Mouse (Mus musculus): ENCODE measurements around the gene Zbtb17. TPM values are rescaled to one million over a fixed set of nuclear protein-coding genes. Genes with fewer than 3 reads are reported as not detected.

The Zbtb17 gene
- total RNA-seq, 2 experiments from 2014 or later: 20.8 to 21.2 TPM

GRCm38 (mm10) chr4:141423691-141424431, 20.6 kb upstream of the Zbtb17 start:
- intact Hi-C loops (cut with DNase I): no loop called here
- no peak for DNase-seq

- peak; percentile 69 to 74 for DNase-seq
- intact Hi-C loops (cut with DNase I): no loop called here
These were observed 18.7 kb upstream of the Zbtb17 start for GRCm38 (mm10) chr4:141425484-141426479.

- no peak for DNase-seq
- intact Hi-C loops (cut with DNase I): no loop called here
These were observed 17.4 kb upstream of the Zbtb17 start for GRCm38 (mm10) chr4:141426796-141427745.

GRCm38 (mm10) chr4:141427921-141428320, 16.5 kb upstream of the Zbtb17 start:
- DNase-seq: no peak

GRCm38 (mm10) chr4:141429381-141429780, 15.1 kb upstream of the Zbtb17 start:
- DNase-seq: no peak
- intact Hi-C loops (cut with DNase I): no loop called here

More at GRCm38 (mm10) chr4:141427921-141428320, 16.5 kb upstream of the Zbtb17 start:
- intact Hi-C loops (cut with DNase I): no loop called here

GRCm38 (mm10) chr4:141429847-141430246, 14.6 kb upstream of the Zbtb17 start:
- intact Hi-C loops (cut with DNase I): loop anchor here (1.0 to 5.0 kb wide), 3 partner anchors 25 to 131 kb away; no protein-coding TSS in a partner anchor
- DNase-seq: peak; percentile 51 to 66

GRCm38 (mm10) chr4:141430997-141431396, 13.5 kb upstream of the Zbtb17 start:
- DNase-seq: peak; percentile 82 to 86
- intact Hi-C loops (cut with DNase I): loop anchor here (1.0 to 5.0 kb wide), 4 partner anchors 26 to 144 kb away; no protein-coding TSS in a partner anchor

GRCm38 (mm10) chr4:141432666-141433065, 11.8 kb upstream of the Zbtb17 start:
- no peak for DNase-seq
- intact Hi-C loops (cut with DNase I): loop anchor here (5.0 kb wide), 1 partner anchor 55 kb away; no protein-coding TSS in a partner anchor

GRCm38 (mm10) chr4:141433191-141433590, 11.3 kb upstream of the Zbtb17 start:
- intact Hi-C loops (cut with DNase I): loop anchor here (5.0 kb wide), 1 partner anchor 54 kb away; no protein-coding TSS in a partner anchor
- DNase-seq: no peak

- DNase-seq: no peak
- intact Hi-C loops (cut with DNase I): no loop called here
These were observed 8.5 kb upstream of the Zbtb17 start, which contains the start of gene Srarp for GRCm38 (mm10) chr4:141435974-141436373. Gene Srarp, minus strand, starts transcription at chr4:141436105.

- DNase-seq: no peak
- intact Hi-C loops (cut with DNase I): no loop called here
These were observed 5.2 kb upstream of the Zbtb17 start for GRCm38 (mm10) chr4:141439083-141439803.

- DNase-seq: no peak
- intact Hi-C loops (cut with DNase I): no loop called here
These were observed 3.6 kb upstream of the Zbtb17 start for GRCm38 (mm10) chr4:141440877-141441276.

GRCm38 (mm10) chr4:141443641-141444429, 619 bp upstream of the Zbtb17 start:
- intact Hi-C loops (cut with DNase I): no loop called here
- DNase-seq: no peak

- no peak for DNase-seq
- intact Hi-C loops (cut with DNase I): no loop called here
These were observed 870 bp downstream of the Zbtb17 start for GRCm38 (mm10) chr4:141445328-141445720.

GRCm38 (mm10) chr4:141446211-141446610, 1.8 kb downstream of the Zbtb17 start:
- intact Hi-C loops (cut with DNase I): no loop called here
- DNase-seq: no peak

- DNase-seq: no peak
- intact Hi-C loops (cut with DNase I): no loop called here
These were observed 6.8 kb downstream of the Zbtb17 start for GRCm38 (mm10) chr4:141451251-141451650.

- intact Hi-C loops (cut with DNase I): no loop called here
- DNase-seq: no peak
These were observed 7.5 kb downstream of the Zbtb17 start for GRCm38 (mm10) chr4:141451916-141452450.

Data from heart, postnatal 14 days (tissue).